Mouse (Mus musculus) hindbrain, embryonic 13.5 days (tissue): Measurements from ENCODE around the gene Mcrip2. TPM values are rescaled to one million over a fixed set of nuclear protein-coding genes. Genes with fewer than 3 reads are reported as not detected.

Experiments
- ATAC-seq: fragments of 200-750 bp; cut with Nextera tagmentation; 2 replicates; pipeline ENCODE4 v1.8.0; 2017; ENCODE audit warnings: moderate TSS enrichment; ENCODE audit not compliant: low FRiP score
- H3K27ac ChIP-seq: fragments of 300-500 bp; sonication (generic); 2 replicates; pipeline ENCODE4 v1.5.1; 2015; ENCODE audit warnings: inconsistent platforms, mild to moderate bottlenecking, moderate library complexity
- H3K27me3 ChIP-seq: fragments of 300-500 bp; sonication (generic); 2 replicates; pipeline ENCODE4 v1.6.1; 2015; ENCODE audit warnings: mild to moderate bottlenecking, inconsistent platforms
- H3K36me3 ChIP-seq: fragments of 300-500 bp; sonication (generic); 2 replicates; pipeline ENCODE4 v1.6.1; 2015; ENCODE audit warnings: mild to moderate bottlenecking, inconsistent platforms
- H3K4me1 ChIP-seq: fragments of 300-500 bp; sonication (generic); replicated peaks from 2 replicates; pipeline ENCODE4 v1.6.1; 2015; ENCODE audit warnings: inconsistent platforms
- H3K4me2 ChIP-seq: fragments of 300-500 bp; sonication (generic); 2 replicates; pipeline ENCODE4 v1.6.1; 2015; ENCODE audit warnings: inconsistent platforms, mild to moderate bottlenecking, moderate library complexity
- H3K4me3 ChIP-seq: fragments of 300-500 bp; sonication (generic); 2 replicates; pipeline ENCODE4 v1.5.1; 2015; ENCODE audit warnings: mild to moderate bottlenecking, inconsistent platforms
- H3K9ac ChIP-seq: fragments of 300-500 bp; sonication (generic); 2 replicates; pipeline ENCODE4 v1.6.1; 2015; ENCODE audit warnings: mild to moderate bottlenecking, inconsistent platforms
- H3K9me3 ChIP-seq: fragments of 300-500 bp; sonication (generic); 2 replicates; pipeline ENCODE4 v1.6.1; 2016; ENCODE audit warnings: inconsistent platforms
- WGBS: fragments of 180-500 bp; shearing (Covaris S2); methylation state at CpG from one replicate; pipeline ENCODE4 v1.1.7; 2015; 5-methylcytosine and 5-hydroxymethylcytosine counted together
- polyA plus RNA-seq: library from polyadenylated mRNA; unstranded; fragments of >200 nt; fragmentation: Nextera tagmentation; extraction: Ambion mirVana; gene quantifications from 2 replicates; pipeline ENCODE4 v1.2.1, GENCODE M21; 2015

Mcrip2 gene
- polyA plus RNA-seq, 1 experiment from 2014 or later: 11.4 TPM

DNA sequence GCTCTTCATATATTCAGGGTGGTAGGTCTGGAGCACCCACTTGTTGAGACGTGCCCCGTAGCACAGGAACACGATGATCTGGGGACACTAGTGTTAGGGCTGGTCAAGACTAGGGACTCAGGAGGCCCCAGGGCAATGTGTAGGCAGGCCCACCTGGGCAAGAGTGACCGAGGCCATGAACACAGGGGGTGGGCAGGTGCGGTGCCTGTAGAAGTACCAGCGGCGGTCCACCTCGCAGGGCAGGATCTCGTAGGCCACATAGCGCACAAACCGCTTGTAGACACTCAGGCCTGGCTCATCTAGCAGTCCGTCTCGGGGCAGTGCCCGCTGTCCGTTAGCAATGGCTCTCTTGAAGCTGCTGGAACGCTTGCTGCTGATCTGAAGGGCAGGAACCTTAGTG is 32.7 kb downstream of the Mcrip2 start:
- Histone ChIP-seq H3K4me1 (peaks cover 74% of the 10 kb centered on the region), H3K27me3 (no peaks in the 10 kb centered on the region), H3K9ac (peak overlapping the region; percentile 91), H3K36me3 (peaks cover 49% of the 10 kb centered on the region), H3K4me2 (peak overlapping the region; percentile 99), H3K9me3 (no peaks in the 10 kb centered on the region), H3K4me3 (peak overlapping the region; percentile 49; the same call in 1 of the 2 replicates), H3K27ac (peak overlapping the region; percentile 88; the same call in 1 of the 2 replicates)
- ATAC-seq: no peak
- 90% methylated on average over 16 of the region's 16 CpGs for WGBS

DNA sequence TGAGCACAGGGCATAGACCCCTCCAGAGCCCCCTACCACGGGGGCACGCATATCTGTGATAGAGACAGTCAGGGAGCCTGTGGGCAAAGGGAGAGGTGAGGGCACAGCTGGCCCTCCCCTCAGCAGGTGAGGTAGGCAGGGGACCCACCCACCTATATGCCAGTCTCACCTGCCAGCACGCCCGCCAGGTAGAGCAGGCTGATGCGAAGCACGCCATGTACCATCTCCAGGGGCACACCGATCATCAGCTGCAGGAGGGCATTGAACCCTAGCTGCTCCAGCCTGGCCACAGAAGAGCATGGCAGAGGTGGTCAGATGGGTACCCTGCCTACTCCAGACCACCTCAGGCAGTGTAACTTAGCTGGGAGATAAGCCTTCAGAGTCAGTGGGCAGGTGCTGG is 33.3 kb downstream of the Mcrip2 start:
- H3K9me3 ChIP-seq: no peaks in the 10 kb centered on the region
- H3K27ac ChIP-seq: no peak overlapping the region
- no peaks in the 10 kb centered on the region for H3K27me3 ChIP-seq
- H3K4me2 ChIP-seq: peak overlapping the region; percentile 99
- peaks cover 49% of the 10 kb centered on the region for H3K36me3 ChIP-seq
- peak overlapping the region; percentile 82; the same call in 1 of the 2 replicates for H3K4me3 ChIP-seq
- peaks cover 79% of the 10 kb centered on the region for H3K4me1 ChIP-seq
- H3K9ac ChIP-seq: peak overlapping the region; percentile 91
- WGBS: 94% methylated on average over 7 of the region's 7 CpGs
- ATAC-seq: no peak

DNA sequence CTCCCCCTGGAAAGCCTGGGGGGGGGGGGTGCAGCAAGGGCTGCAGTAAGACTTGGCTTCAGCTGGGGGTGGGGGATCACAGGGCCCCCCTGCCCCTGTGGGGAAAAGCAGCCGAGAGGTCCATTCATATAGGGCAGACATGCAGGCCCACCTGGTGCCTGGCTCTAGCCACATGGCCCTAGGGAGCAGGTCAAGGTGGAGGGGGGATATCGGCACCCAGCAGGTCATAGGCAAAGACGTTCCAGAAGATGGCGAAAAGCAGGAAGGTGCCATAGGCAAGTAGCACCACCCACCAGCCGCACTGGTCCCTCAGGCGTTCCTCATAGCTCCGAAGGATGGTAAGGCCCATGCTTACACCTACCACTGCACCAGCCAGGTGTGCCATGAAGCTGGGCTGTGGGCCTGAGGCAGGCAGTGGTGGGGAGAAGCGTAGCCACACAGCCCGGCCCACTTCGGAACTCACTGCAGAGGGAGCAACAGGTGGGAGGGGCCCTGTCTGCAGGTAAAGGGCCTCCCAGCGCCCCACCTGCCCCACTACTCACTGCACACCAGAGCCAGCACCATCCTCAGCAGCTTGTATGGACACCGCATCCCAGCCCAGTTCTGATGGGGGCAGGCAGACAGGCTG is 33.9 kb downstream of the Mcrip2 start:
- no peak for ATAC-seq
- peak overlapping the region; percentile 82 for H3K4me3 ChIP-seq
- peak overlapping the region; percentile 99 for H3K4me2 ChIP-seq
- no peaks in the 10 kb centered on the region for H3K9me3 ChIP-seq
- WGBS: 91% methylated on average over 12 of the region's 12 CpGs
- no peaks in the 10 kb centered on the region for H3K27me3 ChIP-seq
- peak overlapping the region; percentile 91 for H3K9ac ChIP-seq
- H3K27ac ChIP-seq: peak overlapping the region; percentile 97; the same call in 1 of the 2 replicates
- peaks cover 49% of the 10 kb centered on the region for H3K36me3 ChIP-seq
- peaks cover 85% of the 10 kb centered on the region for H3K4me1 ChIP-seq

DNA sequence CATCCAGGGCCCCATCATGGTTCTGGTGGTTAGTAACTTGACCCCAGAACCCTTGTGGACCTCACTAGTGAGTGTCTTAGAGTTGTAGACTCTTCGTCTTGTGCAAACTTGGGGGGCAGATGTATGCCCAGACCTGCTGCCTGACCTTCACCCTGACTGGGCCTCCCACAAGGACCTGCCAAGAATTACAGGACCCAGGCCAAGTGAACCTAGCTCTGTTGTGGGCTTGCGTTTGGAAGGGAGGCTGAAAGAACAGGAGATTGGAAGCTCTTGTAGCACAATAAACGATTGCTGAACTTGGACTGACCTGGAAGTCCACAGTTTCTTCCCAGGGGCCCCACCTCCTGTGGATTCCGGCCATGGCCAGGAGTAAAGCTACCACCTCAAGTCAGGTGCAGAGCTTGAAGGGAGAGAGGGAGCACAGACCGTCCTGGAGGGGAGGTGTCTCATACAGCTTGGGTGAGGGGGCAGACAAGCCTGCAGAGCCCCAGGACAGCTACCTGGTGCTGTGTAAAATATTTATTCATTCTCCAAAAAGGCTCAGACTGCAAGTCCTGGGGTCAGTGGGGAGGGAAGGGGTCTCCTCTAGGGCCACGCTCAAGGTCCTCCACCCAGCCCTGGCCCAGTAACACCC is 34.5 kb downstream of the Mcrip2 start:
- H3K27me3 ChIP-seq: no peaks in the 10 kb centered on the region

GRCm38 (mm10) chr17:25833291-25833663 is 35.3 kb downstream of the Mcrip2 start, which contains the start of gene Stub1:
Gene Stub1 (minus strand): TSS chr17:25833404.
- Histone ChIP-seq H3K27me3 (no peaks in the 10 kb centered on the region), H3K27ac (peak within 1 kb of the TSS; percentile 97), H3K36me3 (peaks cover 40% of the 10 kb centered on the region), H3K9ac (peak within 1 kb of the TSS; percentile 91), H3K9me3 (no peaks in the 10 kb centered on the region), H3K4me1 (peaks cover 85% of the 10 kb centered on the region), H3K4me2 (peak within 1 kb of the TSS; percentile 99), H3K4me3 (peak within 1 kb of the TSS; percentile 82)
- WGBS: under 1% methylated on average over 24 of the region's 24 CpGs
- peak; percentile 57 for ATAC-seq

More for the DNA sequence above, 34.5 kb downstream of the Mcrip2 start:
- no peak for ATAC-seq
- peaks cover 88% of the 10 kb centered on the region for H3K4me1 ChIP-seq
- H3K4me2 ChIP-seq: peak overlapping the region; percentile 99
- H3K9me3 ChIP-seq: no peaks in the 10 kb centered on the region
- H3K4me3 ChIP-seq: peak overlapping the region; percentile 82
- H3K9ac ChIP-seq: peak overlapping the region; percentile 91
- peak overlapping the region; percentile 97 for H3K27ac ChIP-seq
- H3K36me3 ChIP-seq: peaks cover 45% of the 10 kb centered on the region
- WGBS: 58% methylated on average over 6 of the region's 6 CpGs

DNA sequence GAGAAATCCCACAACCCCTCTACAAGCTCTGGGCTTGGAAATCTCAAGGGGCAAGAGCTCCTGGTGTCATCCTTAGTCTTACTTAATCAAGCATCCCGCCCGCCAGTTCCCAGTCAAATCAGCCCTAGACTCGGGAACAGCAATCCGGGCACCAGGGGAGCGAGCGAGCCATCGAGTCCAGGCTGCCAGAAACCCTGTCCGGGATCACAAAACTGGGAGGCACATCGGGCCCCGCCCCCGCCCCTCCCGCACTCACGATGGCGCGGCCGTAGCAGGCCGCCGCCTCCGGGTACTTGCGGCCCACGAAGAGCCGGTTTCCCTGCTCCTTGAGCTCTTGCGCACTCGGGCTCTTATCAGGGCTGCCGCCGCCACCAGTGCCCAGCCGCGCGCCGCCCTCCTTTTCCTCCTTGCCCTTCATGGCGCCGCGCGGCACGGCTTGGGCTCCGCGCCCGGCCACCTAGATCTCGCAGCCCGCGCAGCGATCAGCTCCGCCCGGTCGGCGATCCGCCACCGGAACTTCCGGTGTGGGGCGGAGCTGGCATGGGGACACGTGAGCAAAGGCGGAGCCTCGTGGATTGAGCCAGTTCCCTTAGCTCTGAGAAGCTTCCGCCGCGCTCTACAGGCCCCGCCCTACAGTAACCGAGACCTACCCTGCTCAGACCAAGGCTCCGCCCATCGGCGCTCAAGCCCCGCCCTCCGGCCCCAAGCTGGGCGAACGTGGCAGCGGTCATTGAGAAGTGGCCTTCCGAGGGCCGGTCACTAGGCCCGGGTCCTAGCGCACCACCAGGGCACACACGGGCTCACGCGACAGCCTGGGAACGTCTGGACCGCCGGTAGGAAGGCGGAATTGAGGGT is 35.9 kb downstream of the Mcrip2 start:
- WGBS: under 1% methylated on average over 64 of the region's 77 CpGs
- Histone ChIP-seq H3K27ac (peak overlapping the region; percentile 97), H3K9me3 (no peaks in the 10 kb centered on the region), H3K4me2 (peak overlapping the region; percentile 99), H3K36me3 (peaks cover 41% of the 10 kb centered on the region), H3K9ac (peak overlapping the region; percentile 91), H3K4me1 (peaks cover 85% of the 10 kb centered on the region), H3K27me3 (no peaks in the 10 kb centered on the region), H3K4me3 (peak overlapping the region; percentile 82)
- peak; percentile 89 for ATAC-seq

- peaks cover 51% of the 10 kb centered on the region for H3K36me3 ChIP-seq
- H3K4me2 ChIP-seq: peak overlapping the region; percentile 99
- peak overlapping the region; percentile 91 for H3K9ac ChIP-seq
- H3K4me3 ChIP-seq: peak overlapping the region; percentile 82
- H3K9me3 ChIP-seq: no peaks in the 10 kb centered on the region
- peaks cover 85% of the 10 kb centered on the region for H3K4me1 ChIP-seq
- no peak for ATAC-seq
- WGBS: 66% methylated on average over 21 of the region's 21 CpGs
- H3K27ac ChIP-seq: peak overlapping the region; percentile 97
- no peaks in the 10 kb centered on the region for H3K27me3 ChIP-seq
Observed at GRCm38 (mm10) chr17:25831451-25832281, 36.9 kb downstream of the Mcrip2 start.

GRCm38 (mm10) chr17:25830806-25831431 is 37.6 kb downstream of the Mcrip2 start:
- peak overlapping the region; percentile 82; the same call in 1 of the 2 replicates for H3K4me3 ChIP-seq

GRCm38 (mm10) chr17:25830200-25830753 is 38.3 kb downstream of the Mcrip2 start:
- peak overlapping the region; percentile 92 for H3K4me2 ChIP-seq
- 90% methylated on average over 4 of the region's 4 CpGs for whole genome bisulfite sequencing
- H3K9ac ChIP-seq: peak overlapping the region; percentile 89; the same call in 1 of the 2 replicates
- H3K4me3 ChIP-seq: peak overlapping the region; percentile 67
- peaks cover 85% of the 10 kb centered on the region for H3K4me1 ChIP-seq
- peaks cover 58% of the 10 kb centered on the region for H3K36me3 ChIP-seq
- no peaks in the 10 kb centered on the region for H3K9me3 ChIP-seq
- ATAC-seq: no peak
- H3K27me3 ChIP-seq: no peaks in the 10 kb centered on the region
- H3K27ac ChIP-seq: 0 out of 2 replicates have a peak overlapping the region, but pooled peaks have one; percentile 95

More at GRCm38 (mm10) chr17:25830806-25831431, 37.6 kb downstream of the Mcrip2 start:
- peak overlapping the region; percentile 99 for H3K4me2 ChIP-seq
- no peak overlapping the region; the same call in 1 of the 2 replicates for H3K27ac ChIP-seq
- peaks cover 58% of the 10 kb centered on the region for H3K36me3 ChIP-seq
- no peaks in the 10 kb centered on the region for H3K27me3 ChIP-seq
- H3K9ac ChIP-seq: peak overlapping the region; percentile 91
- ATAC-seq: no peak
- H3K9me3 ChIP-seq: no peaks in the 10 kb centered on the region
- WGBS: 91% methylated on average over 14 of the region's 14 CpGs
- H3K4me1 ChIP-seq: peaks cover 85% of the 10 kb centered on the region

GRCm38 (mm10) chr17:25829558-25830017 is 39.0 kb downstream of the Mcrip2 start:
- peak overlapping the region; percentile 67 for H3K4me3 ChIP-seq
- no peak for ATAC-seq
- no peaks in the 10 kb centered on the region for H3K9me3 ChIP-seq
- peak overlapping the region; percentile 92 for H3K4me2 ChIP-seq
- peaks cover 85% of the 10 kb centered on the region for H3K4me1 ChIP-seq
- peak overlapping the region; percentile 89 for H3K9ac ChIP-seq
- peak overlapping the region; percentile 95 for H3K27ac ChIP-seq
- H3K36me3 ChIP-seq: peaks cover 51% of the 10 kb centered on the region
- no peaks in the 10 kb centered on the region for H3K27me3 ChIP-seq
- 40% methylated on average over 8 of the region's 8 CpGs for WGBS
